Mouse (Mus musculus) forebrain, embryonic 10.5 days (tissue): ENCODE measurements around the gene Cd27. TPM values are rescaled to one million over a fixed set of nuclear protein-coding genes. Genes with fewer than 3 reads are reported as not detected.

Source experiments
- DNase-seq: peaks from one replicate; pipeline ENCODE4 v3.0.0-alpha.2; 2017; ENCODE audit warnings: low spot score; ENCODE audit errors: extremely low spot score
- H3K27ac ChIP-seq: fragments of 300-500 bp; sonication (generic); 2 replicates; pipeline ENCODE4 v1.5.1; 2016; ENCODE audit warnings: mild to moderate bottlenecking
- H3K27me3 ChIP-seq: fragments of 300-500 bp; sonication (generic); 2 replicates; pipeline ENCODE4 v1.6.1; 2016; ENCODE audit warnings: mild to moderate bottlenecking; ENCODE audit not compliant: poor library complexity, severe bottlenecking
- H3K36me3 ChIP-seq: fragments of 300-500 bp; sonication (generic); replicated peaks from 2 replicates; pipeline ENCODE4 v1.6.1; 2016; ENCODE audit warnings: mild to moderate bottlenecking, moderate library complexity
- H3K4me1 ChIP-seq: fragments of 300-500 bp; sonication (generic); 2 replicates; pipeline ENCODE4 v1.6.1; 2016
- H3K4me3 ChIP-seq: fragments of 300-500 bp; sonication (generic); 2 replicates; pipeline ENCODE4 v1.5.1; 2016; ENCODE audit warnings: mild to moderate bottlenecking, moderate library complexity
- H3K9me3 ChIP-seq: fragments of 300-500 bp; sonication (generic); 2 replicates; pipeline ENCODE4 v1.6.1; 2016; ENCODE audit warnings: mild to moderate bottlenecking, moderate library complexity
- WGBS: fragments of 180-500 bp; shearing (Covaris S2); methylation state at CpG from one replicate; pipeline ENCODE4 v1.1.7; 2016; 5-methylcytosine and 5-hydroxymethylcytosine counted together
- polyA plus RNA-seq: library from polyadenylated mRNA; unstranded; fragments of >200 nt; fragmentation: Nextera tagmentation; extraction: Ambion mirVana; gene quantifications from 2 replicates; pipeline ENCODE4 v1.2.1, GENCODE M21; 2016

Cd27 gene
- polyA plus RNA-seq, 1 experiment from 2014 or later: 1.1 TPM

- no peak overlapping the region for H3K4me3 ChIP-seq
- H3K9me3 ChIP-seq: no peaks in the 10 kb centered on the region
- peaks cover 23% of the 10 kb centered on the region for H3K4me1 ChIP-seq
- H3K27ac ChIP-seq: no peak overlapping the region
- no peaks in the 10 kb centered on the region for H3K27me3 ChIP-seq
- no peaks in the 10 kb centered on the region for H3K36me3 ChIP-seq
- WGBS: 88% methylated on average over 4 of the region's 4 CpGs
- no peak for DNase-seq
These were observed 611 bp upstream of the Cd27 start for GRCm38 (mm10) chr6:125237421-125237820.

GRCm38 (mm10) chr6:125236341-125236740 is 469 bp downstream of the Cd27 start:
- Histone ChIP-seq H3K36me3 (no peaks in the 10 kb centered on the region), H3K27me3 (no peaks in the 10 kb centered on the region), H3K27ac (peak overlapping the region; percentile 54), H3K9me3 (no peaks in the 10 kb centered on the region), H3K4me1 (peaks cover 33% of the 10 kb centered on the region), H3K4me3 (no peak overlapping the region)
- DNase-seq: no peak
- 61% methylated on average over 6 of the region's 6 CpGs for WGBS

- no peak overlapping the region for H3K4me3 ChIP-seq
- H3K27me3 ChIP-seq: no peaks in the 10 kb centered on the region
- no peak for DNase-seq
- WGBS: 74% methylated on average over 5 of the region's 5 CpGs
- no peaks in the 10 kb centered on the region for H3K9me3 ChIP-seq
- 0 out of 2 replicates have a peak overlapping the region, but pooled peaks have one; percentile 30 for H3K27ac ChIP-seq
- H3K4me1 ChIP-seq: peaks cover 47% of the 10 kb centered on the region
- H3K36me3 ChIP-seq: no peaks in the 10 kb centered on the region
These were observed 2.3 kb downstream of the Cd27 start for GRCm38 (mm10) chr6:125234520-125234828.

GRCm38 (mm10) chr6:125233816-125234519 is 2.8 kb downstream of the Cd27 start:
- no peaks in the 10 kb centered on the region for H3K36me3 ChIP-seq
- no peaks in the 10 kb centered on the region for H3K9me3 ChIP-seq
- H3K27me3 ChIP-seq: no peaks in the 10 kb centered on the region
- 0 out of 2 replicates have a peak overlapping the region, but pooled peaks have one; percentile 30 for H3K27ac ChIP-seq
- H3K4me3 ChIP-seq: no peak overlapping the region
- WGBS: 63% methylated on average over 7 of the region's 7 CpGs
- peaks cover 47% of the 10 kb centered on the region for H3K4me1 ChIP-seq
- DNase-seq: no peak

- Histone ChIP-seq H3K27me3 (no peaks in the 10 kb centered on the region), H3K27ac (no peak overlapping the region), H3K4me3 (no peak overlapping the region), H3K4me1 (peaks cover 47% of the 10 kb centered on the region), H3K9me3 (no peaks in the 10 kb centered on the region), H3K36me3 (no peaks in the 10 kb centered on the region)
- DNase-seq: no peak
- 81% methylated on average over 6 of the region's 6 CpGs for whole genome bisulfite sequencing
These were observed 4.3 kb downstream of the Cd27 start for GRCm38 (mm10) chr6:125232516-125232915.

- Histone ChIP-seq H3K9me3 (no peaks in the 10 kb centered on the region), H3K27ac (peak overlapping the region; percentile 83), H3K4me3 (peak overlapping the region; percentile 50), H3K27me3 (no peaks in the 10 kb centered on the region), H3K4me1 (peaks cover 47% of the 10 kb centered on the region), H3K36me3 (no peaks in the 10 kb centered on the region)
- DNase-seq: no peak
- WGBS: 62% methylated on average over 4 of the region's 4 CpGs
These were observed 4.8 kb downstream of the Cd27 start for GRCm38 (mm10) chr6:125232045-125232437.

- Histone ChIP-seq H3K4me1 (peaks cover 40% of the 10 kb centered on the region), H3K36me3 (no peaks in the 10 kb centered on the region), H3K27me3 (no peaks in the 10 kb centered on the region), H3K27ac (peak within 1 kb of the TSS; percentile 83), H3K4me3 (peak within 1 kb of the TSS; percentile 50), H3K9me3 (no peaks in the 10 kb centered on the region)
- no peak for DNase-seq
- WGBS: 10% methylated on average over 16 of the region's 16 CpGs
These were observed 5.4 kb downstream of the Cd27 start, which contains the start of gene Tapbpl for GRCm38 (mm10) chr6:125231117-125232044. TSS of gene Tapbpl (minus strand) at chr6:125231860.

GRCm38 (mm10) chr6:125230571-125230970 is 6.2 kb downstream of the Cd27 start:
- Histone ChIP-seq H3K4me1 (peaks cover 36% of the 10 kb centered on the region), H3K4me3 (no peak overlapping the region), H3K36me3 (no peaks in the 10 kb centered on the region), H3K9me3 (no peaks in the 10 kb centered on the region), H3K27ac (0 out of 2 replicates have a peak overlapping the region, but pooled peaks have one; percentile 1), H3K27me3 (no peaks in the 10 kb centered on the region)
- DNase-seq: no peak
- WGBS: 65% methylated on average over 9 of the region's 9 CpGs

- 80% methylated on average over 5 of the region's 5 CpGs for WGBS
- no peak for DNase-seq
- Histone ChIP-seq H3K27ac (no peak overlapping the region), H3K4me1 (peaks cover 8% of the 10 kb centered on the region), H3K27me3 (no peaks in the 10 kb centered on the region), H3K9me3 (no peaks in the 10 kb centered on the region), H3K4me3 (no peak overlapping the region), H3K36me3 (no peaks in the 10 kb centered on the region)
These were observed 11.2 kb downstream of the Cd27 start for GRCm38 (mm10) chr6:125225518-125226115.

- H3K9me3 ChIP-seq: no peaks in the 10 kb centered on the region
- DNase-seq: no peak
- H3K27ac ChIP-seq: no peak overlapping the region
- H3K4me3 ChIP-seq: no peak overlapping the region
- no peaks in the 10 kb centered on the region for H3K4me1 ChIP-seq
- WGBS: 86% methylated on average over 3 of the region's 3 CpGs
- H3K27me3 ChIP-seq: no peaks in the 10 kb centered on the region
- H3K36me3 ChIP-seq: peaks cover 9% of the 10 kb centered on the region
These were observed 14.2 kb downstream of the Cd27 start for GRCm38 (mm10) chr6:125222577-125222976.

- Histone ChIP-seq H3K36me3 (peaks cover 9% of the 10 kb centered on the region), H3K27me3 (peaks cover under 1% of the 10 kb centered on the region; the same call in 1 of the 2 replicates), H3K4me1 (no peaks in the 10 kb centered on the region), H3K9me3 (no peaks in the 10 kb centered on the region), H3K4me3 (no peak overlapping the region), H3K27ac (no peak overlapping the region)
- no peak for DNase-seq
- 82% methylated on average over 2 of the region's 2 CpGs for WGBS
These were observed 14.7 kb downstream of the Cd27 start for GRCm38 (mm10) chr6:125222146-125222545.

GRCm38 (mm10) chr6:125221115-125221745 is 15.6 kb downstream of the Cd27 start:
- H3K4me1 ChIP-seq: peaks cover 6% of the 10 kb centered on the region
- WGBS: 92% methylated on average over 20 of the region's 20 CpGs
- H3K27me3 ChIP-seq: peaks cover 9% of the 10 kb centered on the region
- H3K4me3 ChIP-seq: no peak overlapping the region
- peaks cover 9% of the 10 kb centered on the region for H3K36me3 ChIP-seq
- no peak for DNase-seq
- no peaks in the 10 kb centered on the region for H3K9me3 ChIP-seq
- H3K27ac ChIP-seq: no peak overlapping the region
